Mouse (Mus musculus) telencephalon, adult 2 months (tissue): Measurements from ENCODE around the gene Klk12.

Experiments
- DNase-seq: peaks from one replicate; pipeline ENCODE4 v3.0.0-alpha.2; 2011; ENCODE audit warnings: low read depth, low spot score

Klk12 gene

DNA sequence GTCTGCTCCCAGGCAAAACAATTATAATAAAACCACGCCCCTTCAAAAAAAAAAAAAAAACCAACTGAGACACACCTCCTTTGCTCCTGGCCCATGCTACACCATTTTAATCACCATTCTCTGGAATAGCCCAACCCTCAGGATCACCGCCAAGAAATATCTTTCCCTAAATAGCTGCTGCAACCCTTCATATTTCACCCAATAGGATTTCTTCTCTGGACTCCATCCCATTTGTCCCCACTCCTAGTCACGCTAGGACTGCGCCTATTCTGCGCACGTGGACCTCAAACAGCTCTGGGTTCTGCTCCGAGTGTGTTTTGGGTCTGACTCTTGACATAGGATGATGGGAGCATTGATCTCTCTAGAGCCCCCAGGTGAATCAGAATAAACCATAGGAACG, 27.7 kb downstream of the Klk12 start:
- DNase-seq: no peak

DNA sequence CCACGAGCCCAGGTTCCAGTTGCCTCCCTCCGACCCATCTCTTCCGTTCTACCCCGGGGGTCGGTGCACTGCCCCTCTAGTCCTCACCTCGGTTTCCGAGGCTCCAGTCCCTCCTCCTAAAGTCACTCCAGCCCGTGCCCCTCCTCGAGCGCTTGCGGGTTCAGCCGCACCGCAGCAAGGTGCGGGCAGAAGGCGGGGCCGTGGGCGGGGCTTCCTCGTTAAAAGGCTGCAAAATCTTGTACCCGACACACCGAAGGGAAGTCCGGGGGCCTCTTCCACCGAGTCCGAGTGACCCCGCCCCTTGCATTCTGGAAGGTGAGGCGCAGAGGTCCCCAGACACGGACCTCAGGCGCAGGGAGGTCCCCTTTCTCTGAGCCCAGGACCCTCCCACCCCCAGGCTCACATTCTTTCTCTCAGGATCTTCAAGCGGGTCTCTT, 28.7 kb downstream of the Klk12 start, which contains the start of gene Klk8:
TSS of gene Klk8 (plus strand) at position 245 of the 437 bp plus-strand sequence.
- no peak for DNase-seq

DNA sequence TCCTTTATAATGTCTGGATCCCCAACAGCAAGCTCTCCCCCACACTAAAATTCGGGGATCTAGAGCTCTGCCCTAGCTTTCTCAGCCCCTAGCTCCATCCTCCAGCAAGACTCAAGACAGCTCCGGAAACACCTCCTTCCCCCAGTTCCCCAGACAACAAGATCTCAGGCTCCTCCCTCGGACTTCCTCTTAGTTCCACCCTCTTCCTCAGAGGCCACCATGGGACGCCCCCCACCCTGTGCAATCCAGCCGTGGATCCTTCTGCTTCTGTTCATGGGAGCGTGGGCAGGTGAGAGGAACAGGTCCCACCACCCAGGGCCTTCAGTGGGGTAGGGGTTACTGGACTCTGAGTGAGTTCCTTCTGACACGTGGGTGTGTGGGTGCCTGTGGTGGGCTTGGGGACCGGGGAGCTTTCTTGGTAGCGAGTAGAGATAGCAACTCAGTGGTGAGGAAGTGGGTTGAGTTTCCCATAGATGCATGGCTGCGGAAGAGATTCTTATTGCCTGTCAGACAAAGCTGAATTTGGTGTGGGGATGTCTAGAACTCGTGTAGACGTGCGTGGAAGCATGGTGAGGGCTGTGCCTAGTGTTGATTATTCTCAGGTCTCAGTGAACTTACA, 29.3 kb downstream of the Klk12 start:
- no peak for DNase-seq

DNA sequence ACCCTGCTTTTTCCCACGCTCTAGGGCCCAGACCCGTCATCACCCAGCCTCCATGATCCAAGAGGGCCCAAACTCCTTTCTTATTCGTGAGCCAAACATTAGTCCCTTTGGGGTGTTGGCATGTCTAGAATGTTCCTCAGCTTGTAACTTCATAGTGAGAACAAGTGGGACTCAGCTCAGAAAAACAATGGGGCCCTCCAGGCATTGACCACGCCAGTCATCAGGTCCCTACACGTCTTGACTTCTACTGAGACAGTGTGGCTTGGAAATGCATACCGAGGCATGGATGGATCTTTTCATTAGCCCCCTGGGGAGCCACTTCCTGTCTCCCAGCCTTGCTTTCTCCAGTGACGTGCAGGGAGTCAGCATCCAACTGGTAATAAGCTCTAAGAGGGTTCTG, 31.2 kb downstream of the Klk12 start:
- DNase-seq: no peak

DNA sequence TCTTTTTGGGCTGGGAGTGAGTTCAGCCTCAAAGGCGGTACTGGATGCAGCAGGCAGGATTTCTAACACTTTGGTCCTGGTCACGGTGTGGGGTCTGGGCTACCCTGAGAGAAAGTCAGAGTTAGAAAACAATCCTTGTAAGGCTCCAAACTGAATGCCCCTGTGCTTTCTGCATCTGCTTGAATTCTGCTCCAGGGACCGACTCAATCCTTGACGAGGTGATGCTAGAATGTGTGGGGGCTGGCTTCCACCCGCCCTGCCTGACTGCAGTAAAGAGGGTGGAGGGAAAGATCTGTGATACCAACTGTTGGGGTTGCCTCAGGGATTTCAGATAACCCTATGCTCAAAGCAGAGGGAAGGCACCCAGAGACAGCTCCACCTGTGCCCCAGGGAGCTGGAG, 42.3 kb downstream of the Klk12 start, which contains the start of gene Klk7:
TSS of gene Klk7 (plus strand) at position 301 of the 400 bp plus-strand sequence.
- no peak for DNase-seq

DNA sequence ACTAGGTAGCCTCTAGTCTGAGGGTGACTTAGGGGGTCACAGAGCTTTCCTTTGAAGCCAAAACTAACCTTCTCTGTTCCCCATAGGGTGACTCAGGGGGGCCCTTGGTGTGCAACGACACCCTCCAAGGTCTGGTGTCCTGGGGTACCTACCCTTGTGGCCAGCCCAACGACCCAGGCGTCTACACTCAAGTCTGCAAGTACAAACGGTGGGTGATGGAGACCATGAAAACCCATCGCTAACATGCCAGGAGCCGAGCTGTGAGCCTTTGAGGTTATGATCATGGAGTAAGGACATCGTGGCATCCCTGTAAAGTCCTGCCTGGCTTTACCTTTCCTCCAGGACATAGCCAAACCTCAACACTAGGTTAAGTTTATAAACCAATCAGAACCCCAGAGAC, 46.5 kb downstream of the Klk12 start:
- no peak for DNase-seq

DNA sequence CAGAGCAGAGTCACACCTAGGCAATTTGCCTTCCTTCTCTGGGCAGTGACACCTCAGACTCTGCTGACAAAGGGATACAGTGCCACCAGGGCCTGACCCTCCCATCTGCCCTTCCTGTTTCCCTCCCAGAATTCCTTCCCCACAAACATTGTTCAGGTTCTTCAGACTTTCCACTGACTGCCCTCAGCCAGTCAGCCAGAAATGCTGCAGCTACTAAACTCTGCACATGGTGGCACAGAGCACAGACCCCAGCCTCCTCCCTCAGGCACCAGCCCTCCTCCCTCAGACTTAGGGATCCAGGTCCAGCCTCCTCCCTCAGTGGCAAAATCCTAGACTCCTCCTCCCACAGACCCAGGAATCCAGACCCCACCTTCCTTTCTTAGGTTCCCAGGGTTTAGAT, 48.0 kb downstream of the Klk12 start:
- no peak for DNase-seq

DNA sequence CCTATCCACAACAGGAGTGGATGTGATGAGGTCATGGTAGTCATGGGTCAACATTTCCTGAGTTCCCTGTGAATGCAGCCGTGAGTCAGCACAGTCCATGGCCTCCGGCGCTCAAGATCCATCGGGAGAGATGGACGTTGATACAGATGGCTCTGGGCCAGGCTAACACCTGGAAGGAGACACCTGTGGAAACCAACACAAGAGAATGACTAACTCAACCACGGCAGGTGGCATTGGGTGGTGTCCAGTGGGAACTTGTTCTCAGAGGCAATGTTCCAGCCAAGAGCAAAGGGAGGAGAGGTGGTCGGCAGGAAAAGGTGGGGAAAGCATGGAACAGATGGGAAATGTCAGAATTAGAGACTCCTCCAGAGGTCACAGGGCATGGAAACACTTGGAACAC, 52.9 kb downstream of the Klk12 start:
- no peak for DNase-seq
